Mouse (Mus musculus) ES-E14 (cell line): Measurements from ENCODE around the gene Slc6a6.

ENCODE experiments used
- CHD2 ChIP-seq: IDR thresholded peaks from 2 replicates; pipeline ENCODE4 v1.6.1; 2014; ENCODE audit warnings: mild to moderate bottlenecking, low read depth, low read length, inconsistent platforms
- HCFC1 ChIP-seq: IDR thresholded peaks from 2 replicates; pipeline ENCODE4 v1.6.1; 2012; ENCODE audit warnings: low read length, inconsistent platforms, borderline replicate concordance; ENCODE audit not compliant: insufficient read depth
- MAFK ChIP-seq: IDR thresholded peaks from 2 replicates; pipeline ENCODE4 v1.6.1; 2014; ENCODE audit warnings: mild to moderate bottlenecking, low read depth, low read length, inconsistent platforms; ENCODE audit not compliant: insufficient read depth
- ZNF384 ChIP-seq: IDR thresholded peaks from 2 replicates; pipeline ENCODE4 v1.6.1; 2012; ENCODE audit warnings: low read depth, low read length, inconsistent platforms

- TF ChIP-seq ZNF384 = no peak
- no peak for TF ChIP-seq MAFK
- TF ChIP-seq CHD2 = no peak
- TF ChIP-seq HCFC1 = no peak
Measured at GRCm38 (mm10) chr6:91662301-91662700, 21.6 kb upstream of the Slc6a6 start.
